ENCODE assay signal across 8 mouse cellular contexts in genomic region chr7:47008168-47008993, GRCm38 (mm10). TPM values are rescaled to one million over a fixed set of nuclear protein-coding genes. Genes with fewer than 3 reads are reported as not detected.
DNase-seq lines count a peak whose midpoint lies in the region; ATAC-seq and TF ChIP-seq lines count a peak whose summit lies in the region.

Spty2d1 (minus strand) TSS chr7:47008411.

- H3K79me2 ChIP-seq in MEL (ENCODE audit: control insufficient read depth, insufficient read depth, low read length, poor library complexity): peaks cover 25% of the 10 kb centered on the region

- H3K27me3 ChIP-seq in MEL (ENCODE audit: control insufficient read depth in 1 of 2, insufficient read depth in 2 of 2, low read length in 2 of 2): no peaks in the 10 kb centered on the region
- H3K27me3 ChIP-seq in cerebellum, adult 2 months (ENCODE audit: control insufficient read depth, insufficient read depth, low read length): no peaks in the 10 kb centered on the region
- no peaks in the 10 kb centered on the region for H3K27me3 ChIP-seq in forebrain, postnatal 0 days (ENCODE audit: insufficient read depth, low read length)
- no peaks in the 10 kb centered on the region for H3K27me3 ChIP-seq in lung, embryonic 15.5 days

- TF ChIP-seq EP300 in MEL (IDR thresholded peaks at IDR 0.05; ENCODE audit: low read depth in 1 of 2, low read length in 2 of 2): peak; percentile 49 to 89; a peak in 3 of 4 replicates

- peak within 1 kb of the TSS; percentile 81 for H3K9ac ChIP-seq in MEL (ENCODE audit: control insufficient read depth, low read depth, low read length, poor library complexity, severe bottlenecking)
- peak within 1 kb of the TSS; percentile 67 for H3K9ac ChIP-seq in forebrain, postnatal 0 days
- peak within 1 kb of the TSS; percentile 85 for H3K9ac ChIP-seq in lung, embryonic 15.5 days

- H3K36me3 ChIP-seq in MEL (ENCODE audit: control insufficient read depth in 1 of 2, insufficient read depth in 2 of 2, low read length in 2 of 2): peaks cover 0 to 10% of the 10 kb centered on the region in 2 experiments; a peak in 2 of 4 replicates
- H3K36me3 ChIP-seq in forebrain, postnatal 0 days (ENCODE audit: insufficient read depth): no peaks in the 10 kb centered on the region
- no peaks in the 10 kb centered on the region for H3K36me3 ChIP-seq in lung, embryonic 15.5 days

- ATAC-seq in forebrain, postnatal 0 days: peak; percentile 97
- ATAC-seq in lung, embryonic 15.5 days (ENCODE audit: borderline replicate concordance, extremely low read depth, low FRiP score, low TSS enrichment): peak; percentile 96

- H3K4me1 ChIP-seq in MEL (ENCODE audit: control insufficient read depth in 1 of 2, insufficient read depth in 2 of 2, low read length in 2 of 2): peaks cover 4 to 10% of the 10 kb centered on the region in 2 experiments; a peak in 3 of 4 replicates
- peaks cover 5% of the 10 kb centered on the region for H3K4me1 ChIP-seq in cerebellum, adult 2 months (ENCODE audit: control insufficient read depth, insufficient read depth, low read length)
- H3K4me1 ChIP-seq in forebrain, postnatal 0 days (ENCODE audit: insufficient read depth): peaks cover 8% of the 10 kb centered on the region
- H3K4me1 ChIP-seq in lung, embryonic 15.5 days: peaks cover 29% of the 10 kb centered on the region

- peak; percentile 94 to 99 for TF ChIP-seq POLR2A in MEL (IDR thresholded peaks at IDR 0.05; ENCODE audit: control insufficient read depth in 1 of 2, insufficient read depth in 1 of 2, low read depth in 1 of 2, low read length in 2 of 2, poor library complexity in 1 of 2)
- peak; percentile 82 for TF ChIP-seq POLR2A in cerebellum, adult 2 months (IDR thresholded peaks at IDR 0.05; ENCODE audit: borderline replicate concordance, insufficient read depth, low read length)

- WGBS in cerebellum, adult 2 months: under 1% methylated on average over 57 of the region's 57 CpGs
- whole genome bisulfite sequencing in forebrain, postnatal 0 days: 2% methylated on average over 57 of the region's 57 CpGs
- under 1% methylated on average over 53 of the region's 57 CpGs for WGBS in lung, embryonic 15.5 days

- peak within 1 kb of the TSS; percentile 89 for H3K27ac ChIP-seq in MEL (ENCODE audit: control insufficient read depth, low read depth, low read length)
- H3K27ac ChIP-seq in cerebellum, adult 2 months (ENCODE audit: insufficient read depth, low read length): peak within 1 kb of the TSS; percentile 70
- H3K27ac ChIP-seq in forebrain, postnatal 0 days (ENCODE audit: low read depth, low read length): peak within 1 kb of the TSS; percentile 87
- H3K27ac ChIP-seq in lung, embryonic 15.5 days: peak within 1 kb of the TSS; percentile 97

- H3K9me3 ChIP-seq in MEL (replicated peaks; ENCODE audit: insufficient read depth, low read length): no peaks in the 10 kb centered on the region
- H3K9me3 ChIP-seq in forebrain, postnatal 0 days (ENCODE audit: low read length): no peaks in the 10 kb centered on the region
- H3K9me3 ChIP-seq in lung, embryonic 15.5 days: no peaks in the 10 kb centered on the region

- H3K4me2 ChIP-seq in forebrain, postnatal 0 days (ENCODE audit: low read depth): peak within 1 kb of the TSS; percentile 83
- peak within 1 kb of the TSS; percentile 83 for H3K4me2 ChIP-seq in lung, embryonic 15.5 days

- peak; percentile 100 for DNase-seq in MEL (ENCODE audit: low read depth, low spot score)
- DNase-seq in cerebellum, adult 2 months: peak; percentile 98 to 100
- DNase-seq in forebrain, postnatal 0 days: peak; percentile 100
- DNase-seq in heart, postnatal 4 days: peak; percentile 100
- DNase-seq in layer of hippocampus, adult 8-10 months (ENCODE audit: low spot score in 2 of 2): peak; percentile 99
- peak; percentile 96 for DNase-seq in ovary, adult 18-20 months (ENCODE audit: low spot score)
- peak; percentile 99 for DNase-seq in thymus, postnatal 0 days (ENCODE audit: low spot score)

- TF ChIP-seq CTCF in MEL (IDR thresholded peaks at IDR 0.05 in 2 of 3, conservative IDR thresholded peaks at IDR 0.05 in 1 of 3; ENCODE audit: control insufficient read depth in 1 of 3, insufficient read depth in 1 of 3, low read depth in 2 of 3, low read length in 3 of 3, poor library complexity in 1 of 3, severe bottlenecking in 1 of 3): no peak
- TF ChIP-seq CTCF in cerebellum, adult 2 months (IDR thresholded peaks at IDR 0.05; ENCODE audit: borderline replicate concordance, insufficient read depth, low read depth, low read length): no peak
- no peak; the same call in 1 of the 2 replicates for TF ChIP-seq CTCF in forebrain, postnatal 0 days (IDR thresholded peaks at IDR 0.05; ENCODE audit: low read depth)

- TF ChIP-seq RAD21 in MEL (IDR thresholded peaks at IDR 0.05; ENCODE audit: low read depth, low read length): no peak

- peak within 1 kb of the TSS; percentile 78 to 81 for H3K4me3 ChIP-seq in MEL (ENCODE audit: control insufficient read depth in 1 of 2, insufficient read depth in 1 of 2, low read depth in 2 of 2, low read length in 2 of 2)
- H3K4me3 ChIP-seq in cerebellum, adult 2 months (replicated peaks; ENCODE audit: insufficient read depth, low read depth, low read length): peak within 1 kb of the TSS; percentile 86
- H3K4me3 ChIP-seq in forebrain, postnatal 0 days (ENCODE audit: low read depth, low read length): peak within 1 kb of the TSS; percentile 70
- peak within 1 kb of the TSS; percentile 92 for H3K4me3 ChIP-seq in lung, embryonic 15.5 days

TF ChIP-seq in MEL, 35 proteins besides CTCF, POLR2A, EP300 and RAD21:
- peak; percentile 94 for TF ChIP-seq MXI1 (IDR thresholded peaks at IDR 0.05; ENCODE audit: low read depth, low read length)
- peak; percentile 95 for TF ChIP-seq HCFC1 (IDR thresholded peaks at IDR 0.05; ENCODE audit: low read depth, low read length)
- no peak; the same call in 1 of the 2 replicates for TF ChIP-seq POLR2AphosphoS5 (IDR thresholded peaks at IDR 0.05; ENCODE audit: borderline replicate concordance, low read depth, low read length)
- peak; percentile 45; the same call in 1 of the 2 replicates for TF ChIP-seq GABPA (IDR thresholded peaks at IDR 0.05; ENCODE audit: low read depth, low read length)
- peak; percentile 95 for TF ChIP-seq ELF1 (IDR thresholded peaks at IDR 0.05; ENCODE audit: low read depth, low read length)
- peak; percentile 73 for TF ChIP-seq USF1 (IDR thresholded peaks at IDR 0.05; ENCODE audit: low read depth, low read length)
- peak; percentile 92 for TF ChIP-seq MYB (IDR thresholded peaks at IDR 0.05; ENCODE audit: low read depth, low read length)
- TF ChIP-seq MYC (IDR thresholded peaks at IDR 0.05; ENCODE audit: low read depth, low read length): peak; percentile 77
- TF ChIP-seq NELFE (IDR thresholded peaks at IDR 0.05; ENCODE audit: low read depth, low read length): peak; percentile 92
- peak; percentile 96 for TF ChIP-seq ZMIZ1 (IDR thresholded peaks at IDR 0.05; ENCODE audit: low read depth, low read length)
- no peak for TF ChIP-seq UBTF (IDR thresholded peaks at IDR 0.05; ENCODE audit: borderline replicate concordance, insufficient read depth, low read depth, low read length)
- peak; percentile 75 for TF ChIP-seq TCF12 (IDR thresholded peaks at IDR 0.05; ENCODE audit: low read depth, low read length)
- TF ChIP-seq BHLHE40 (IDR thresholded peaks at IDR 0.05; ENCODE audit: borderline replicate concordance, low read depth, low read length): peak; percentile 63; the same call in 1 of the 2 replicates
- no peak for TF ChIP-seq USF2 (IDR thresholded peaks at IDR 0.05; ENCODE audit: borderline replicate concordance in 1 of 2, insufficient read depth in 1 of 2, low read depth in 1 of 2, low read length in 2 of 2)
- peak; percentile 82 for TF ChIP-seq MAX (IDR thresholded peaks at IDR 0.05; ENCODE audit: low read length)
- TF ChIP-seq ZNF384 (IDR thresholded peaks at IDR 0.05; ENCODE audit: low read depth, low read length): no peak
- TF ChIP-seq POLR2AphosphoS2 (IDR thresholded peaks at IDR 0.05; ENCODE audit: low read length): peak; percentile 97
- peak; percentile 16; the same call in 1 of the 2 replicates for TF ChIP-seq RCOR1 (IDR thresholded peaks at IDR 0.05; ENCODE audit: low read depth, low read length)
- TF ChIP-seq MAZ (IDR thresholded peaks at IDR 0.05; ENCODE audit: low read depth, low read length): peak; percentile 96
- TF ChIP-seq NRF1 (IDR thresholded peaks at IDR 0.05; ENCODE audit: insufficient read depth, low read depth, low read length, poor library complexity, severe bottlenecking): peak; percentile 85
- peak; percentile 99 for TF ChIP-seq SIN3A (IDR thresholded peaks at IDR 0.05; ENCODE audit: low read length)
- no peak for TF ChIP-seq E2F4 (IDR thresholded peaks at IDR 0.05; ENCODE audit: borderline replicate concordance, low read depth, low read length)
- TF ChIP-seq TBP (IDR thresholded peaks at IDR 0.05; ENCODE audit: low read depth, low read length): peak; percentile 88
- TF ChIP-seq KAT2A (conservative IDR thresholded peaks at IDR 0.05; ENCODE audit: low read depth, low read length): no peak; the same call in 1 of the 2 replicates
- TF ChIP-seq ETS1 (IDR thresholded peaks at IDR 0.05; ENCODE audit: low read depth, low read length): peak; percentile 98
- peak; percentile 83 for TF ChIP-seq TAL1 (IDR thresholded peaks at IDR 0.05; ENCODE audit: low read length)
- peak; percentile 93 for TF ChIP-seq GATA1 (IDR thresholded peaks at IDR 0.05; ENCODE audit: low read depth, low read length)
- peak; percentile 81 for TF ChIP-seq MEF2A (IDR thresholded peaks at IDR 0.05; ENCODE audit: extremely low read depth, insufficient replicate concordance, low read depth, low read length, poor library complexity, severe bottlenecking)
TF ChIP-seq in MEL: peak in this region for 22.

RNA-seq across cellular contexts. Expression of gene Spty2d1, which starts in this region (rescaled TPM):
- total RNA-seq in MEL (2012; rRNA removed): 14.9 and 15.1 TPM in 2 replicates
- polyA plus RNA-seq in MEL (2012; ENCODE audit: insufficient read depth in 1 of 2, insufficient read length in 2 of 2, low read depth in 1 of 2, low replicate concordance in 2 of 2, missing spikeins in 1 of 2): 10 to 100 TPM; 14.4 to 36.9 TPM
- 11.2 and 11.3 TPM in 2 replicates for polyA plus RNA-seq in cerebellum, adult 2 months (2012; rRNA removed)
- 9.5 and 10.9 TPM in 2 replicates for total RNA-seq in forebrain, postnatal 0 days (2014; rRNA removed)
- polyA plus RNA-seq in forebrain, postnatal 0 days (2015; fragmentation: Nextera tagmentation; extraction: Ambion mirVana): 3.7 and 5.0 TPM in 2 replicates
- 10 to 100 TPM; 15.1 to 15.7 TPM for total RNA-seq in heart, postnatal 4 days (2021)
- 10 to 100 TPM; 15.1 to 17.6 (median 16.2) TPM for total RNA-seq in layer of hippocampus, adult 8-10 months (2022)
- 22.8 and 23.3 TPM in 2 replicates for polyA plus RNA-seq in lung, embryonic 15.5 days (2015; fragmentation: Nextera tagmentation; extraction: Ambion mirVana)
- polyA plus RNA-seq in thymus, postnatal 0 days (2015; fragmentation: Nextera tagmentation; extraction: Ambion mirVana): 14.7 and 15.1 TPM in 2 replicates

Comparison
In these comparisons a context has a peak if more than half of its experiments do, and no peak if none do; other contexts are left out.
1. Peak in every context shown above with its lines: DNase-seq, ATAC-seq, H3K4me3 ChIP-seq and H3K27ac ChIP-seq.